12 mouse cellular contexts compared by ENCODE assay signal in genomic region chr4:138045809-138046208, GRCm38 (mm10). TPM values are rescaled to one million over a fixed set of nuclear protein-coding genes. Genes with fewer than 3 reads are reported as not detected.
A peak's percentile ranks its signal among the peaks of the same experiment; 100 is the strongest.
DNase-seq lines count a peak whose midpoint lies in the region; ATAC-seq and TF ChIP-seq lines count a peak whose summit lies in the region.
"Had no signal": no experiment of that assay in that cellular context is flagged by ENCODE, and none has a peak within 500 bp of the region (broad histone marks: within the 10 kb centered on the region; RNA-seq: fewer than 3 reads in every experiment).

No protein-coding gene starts in this region.

- no peak overlapping the region for H3K27ac ChIP-seq in lung, postnatal 0 days (ENCODE audit: low read length)
- H3K27ac ChIP-seq in MEL (ENCODE audit: control insufficient read depth, low read depth, low read length) = no peak overlapping the region
- no peak overlapping the region for H3K27ac ChIP-seq in small intestine, adult 2 months (ENCODE audit: insufficient read depth, low read depth, low read length)
- H3K27ac ChIP-seq: embryonic facial prominence, embryonic 15.5 days; limb, embryonic 12.5 days; neural tube, embryonic 13.5 days had no signal

- H3K27me3 ChIP-seq in lung, postnatal 0 days (replicated peaks; ENCODE audit: insufficient read depth, low read length) = no peaks in the 10 kb centered on the region
- no peaks in the 10 kb centered on the region for H3K27me3 ChIP-seq in MEL (ENCODE audit: control insufficient read depth in 1 of 2, insufficient read depth in 2 of 2, low read length in 2 of 2)
- H3K27me3 ChIP-seq in small intestine, adult 2 months (ENCODE audit: control insufficient read depth, insufficient read depth, low read length) = no peaks in the 10 kb centered on the region
- H3K27me3 ChIP-seq: embryonic facial prominence, embryonic 15.5 days; limb, embryonic 12.5 days; neural tube, embryonic 13.5 days had no signal

- no peak for ATAC-seq in lung, postnatal 0 days

- TF ChIP-seq CTCF in lung, postnatal 0 days (IDR thresholded peaks at IDR 0.05) = peak; percentile 52
- peak; percentile 12 to 45 (median 23); a peak in 5 of 6 replicates for TF ChIP-seq CTCF in MEL (IDR thresholded peaks at IDR 0.05 in 2 of 3, conservative IDR thresholded peaks at IDR 0.05 in 1 of 3; ENCODE audit: control insufficient read depth in 1 of 3, insufficient read depth in 1 of 3, low read depth in 2 of 3, low read length in 3 of 3, poor library complexity in 1 of 3, severe bottlenecking in 1 of 3)
- TF ChIP-seq CTCF in small intestine, adult 2 months (IDR thresholded peaks at IDR 0.05; ENCODE audit: extremely low read depth, insufficient read length, insufficient replicate concordance, low read depth, low read length) = peak; percentile 51; the same call in 1 of the 2 replicates

- peaks cover 8% of the 10 kb centered on the region; the same call in 1 of the 2 replicates for H3K36me3 ChIP-seq in lung, postnatal 0 days (ENCODE audit: insufficient read depth, low read length)
- H3K36me3 ChIP-seq in MEL (ENCODE audit: control insufficient read depth in 1 of 2, insufficient read depth in 2 of 2, low read length in 2 of 2) = peaks cover 0 to 20% of the 10 kb centered on the region in 2 experiments; a peak in 2 of 4 replicates
- peaks cover 13% of the 10 kb centered on the region for H3K36me3 ChIP-seq in small intestine, adult 2 months (ENCODE audit: control insufficient read depth, insufficient read depth, low read length)

- no peak for TF ChIP-seq RAD21 in MEL (IDR thresholded peaks at IDR 0.05; ENCODE audit: low read depth, low read length)

- no peak for TF ChIP-seq POLR2A in MEL (IDR thresholded peaks at IDR 0.05; ENCODE audit: control insufficient read depth in 1 of 2, insufficient read depth in 1 of 2, low read depth in 1 of 2, low read length in 2 of 2, poor library complexity in 1 of 2)
- no peak for TF ChIP-seq POLR2A in small intestine, adult 2 months (IDR thresholded peaks at IDR 0.05; ENCODE audit: low read depth, low read length)

- no peak for TF ChIP-seq EP300 in lung, postnatal 0 days (IDR thresholded peaks at IDR 0.05)
- no peak for TF ChIP-seq EP300 in MEL (IDR thresholded peaks at IDR 0.05; ENCODE audit: low read depth in 1 of 2, low read length in 2 of 2)

- H3K9me3 ChIP-seq in lung, postnatal 0 days (ENCODE audit: low read length) = no peaks in the 10 kb centered on the region
- no peaks in the 10 kb centered on the region for H3K9me3 ChIP-seq in MEL (replicated peaks; ENCODE audit: insufficient read depth, low read length)
- H3K9me3 ChIP-seq: embryonic facial prominence, embryonic 15.5 days; neural tube, embryonic 13.5 days had no signal

- WGBS in lung, postnatal 0 days = 100% methylated on average over 1 of the region's 1 CpGs
- WGBS in small intestine, adult 2 months = 98% methylated on average over 1 of the region's 1 CpGs

- H3K9ac ChIP-seq in lung, postnatal 0 days (replicated peaks; ENCODE audit: low read depth) = no peak overlapping the region
- H3K9ac ChIP-seq in MEL (ENCODE audit: control insufficient read depth, low read depth, low read length, poor library complexity, severe bottlenecking) = no peak overlapping the region
- H3K9ac ChIP-seq: embryonic facial prominence, embryonic 15.5 days; limb, embryonic 12.5 days; neural tube, embryonic 13.5 days had no signal

- H3K4me1 ChIP-seq in lung, postnatal 0 days (ENCODE audit: insufficient read depth, low read depth, low read length) = no peaks in the 10 kb centered on the region
- H3K4me1 ChIP-seq in MEL (ENCODE audit: control insufficient read depth in 1 of 2, insufficient read depth in 2 of 2, low read length in 2 of 2) = no peaks in the 10 kb centered on the region
- H3K4me1 ChIP-seq in small intestine, adult 2 months (ENCODE audit: control insufficient read depth, insufficient read depth, insufficient read length, low read length) = no peaks in the 10 kb centered on the region
- H3K4me1 ChIP-seq: limb, embryonic 12.5 days had no signal

- H3K4me2 ChIP-seq in lung, postnatal 0 days (replicated peaks; ENCODE audit: low read depth, low read length) = no peak overlapping the region
- H3K4me2 ChIP-seq: embryonic facial prominence, embryonic 15.5 days; limb, embryonic 12.5 days; neural tube, embryonic 13.5 days had no signal

- DNase-seq in heart, adult 11 months = peak; percentile 68
- DNase-seq in heart, adult 9 months (ENCODE audit: low spot score in 2 of 2) = no peak
- no peak for DNase-seq in lung, postnatal 0 days (ENCODE audit: low spot score)
- no peak for DNase-seq in lung, postnatal 10 days
- peak; percentile 40 for DNase-seq in MEL (ENCODE audit: low read depth, low spot score)
- DNase-seq in Muller cell, postnatal 12 days (ENCODE audit: inconsistent ontology term) = no peak
- no peak for DNase-seq in heart, adult 18-20 months
- DNase-seq: layer of hippocampus, adult 9-11 months had no signal

- H3K79me2 ChIP-seq in MEL (ENCODE audit: control insufficient read depth, insufficient read depth, low read length, poor library complexity) = no peaks in the 10 kb centered on the region

- no peak overlapping the region for H3K4me3 ChIP-seq in lung, postnatal 0 days (ENCODE audit: low read depth, low read length)
- H3K4me3 ChIP-seq in MEL (ENCODE audit: control insufficient read depth in 1 of 2, insufficient read depth in 1 of 2, low read depth in 2 of 2, low read length in 2 of 2) = no peak overlapping the region
- no peak overlapping the region for H3K4me3 ChIP-seq in small intestine, adult 2 months (ENCODE audit: low read depth, low read length)
- H3K4me3 ChIP-seq: embryonic facial prominence, embryonic 15.5 days; limb, embryonic 12.5 days; neural tube, embryonic 13.5 days had no signal

TF ChIP-seq in MEL, 35 proteins besides CTCF, POLR2A, EP300 and RAD21:
- no peak for TF ChIP-seq USF2 (IDR thresholded peaks at IDR 0.05; ENCODE audit: borderline replicate concordance in 1 of 2, insufficient read depth in 1 of 2, low read depth in 1 of 2, low read length in 2 of 2)
- TF ChIP-seq ZMIZ1 (IDR thresholded peaks at IDR 0.05; ENCODE audit: low read depth, low read length) = no peak
- no peak for TF ChIP-seq MAZ (IDR thresholded peaks at IDR 0.05; ENCODE audit: low read depth, low read length)
- TF ChIP-seq MXI1 (IDR thresholded peaks at IDR 0.05; ENCODE audit: low read depth, low read length) = no peak
- no peak for TF ChIP-seq ZC3H11A (IDR thresholded peaks at IDR 0.05; ENCODE audit: low read depth, low read length)
- TF ChIP-seq E2F4 (IDR thresholded peaks at IDR 0.05; ENCODE audit: borderline replicate concordance, low read depth, low read length) = no peak
- no peak for TF ChIP-seq UBTF (IDR thresholded peaks at IDR 0.05; ENCODE audit: borderline replicate concordance, insufficient read depth, low read depth, low read length)
- TF ChIP-seq ETS1 (IDR thresholded peaks at IDR 0.05; ENCODE audit: low read depth, low read length) = no peak
- no peak for TF ChIP-seq GATA1 (IDR thresholded peaks at IDR 0.05; ENCODE audit: low read depth, low read length)
- TF ChIP-seq NELFE (IDR thresholded peaks at IDR 0.05; ENCODE audit: low read depth, low read length) = no peak
- TF ChIP-seq NRF1 (IDR thresholded peaks at IDR 0.05; ENCODE audit: insufficient read depth, low read depth, low read length, poor library complexity, severe bottlenecking) = no peak
- no peak for TF ChIP-seq MAX (IDR thresholded peaks at IDR 0.05; ENCODE audit: low read length)
- TF ChIP-seq RCOR1 (IDR thresholded peaks at IDR 0.05; ENCODE audit: low read depth, low read length) = no peak
- TF ChIP-seq POLR2AphosphoS2 (IDR thresholded peaks at IDR 0.05; ENCODE audit: low read length) = no peak
- TF ChIP-seq ELF1 (IDR thresholded peaks at IDR 0.05; ENCODE audit: low read depth, low read length) = no peak
- TF ChIP-seq GABPA (IDR thresholded peaks at IDR 0.05; ENCODE audit: low read depth, low read length) = no peak
- TF ChIP-seq CHD1 (IDR thresholded peaks at IDR 0.05; ENCODE audit: low read depth, low read length) = no peak
- TF ChIP-seq TBP (IDR thresholded peaks at IDR 0.05; ENCODE audit: low read depth, low read length) = no peak
- TF ChIP-seq SMC3 (IDR thresholded peaks at IDR 0.05; ENCODE audit: low read depth, low read length) = no peak
TF ChIP-seq in MEL: peak in this region for 0.

RNA-seq across cellular contexts. Expression of gene Eif4g3, which starts 53.0 kb away (rescaled TPM):
- polyA plus RNA-seq in lung, postnatal 0 days (2015; fragmentation: Nextera tagmentation; extraction: Ambion mirVana) = 17.2 and 18.2 TPM in 2 replicates
- 22.8 and 27.8 TPM in 2 replicates for total RNA-seq in MEL (2012; rRNA removed)
- 10 to 100 TPM in 1 of 2 experiments, not detected in 1; 63.7 TPM for polyA plus RNA-seq in MEL (2012; ENCODE audit: insufficient read depth in 1 of 2, insufficient read length in 2 of 2, low read depth in 1 of 2, low replicate concordance in 2 of 2, missing spikeins in 1 of 2)
- polyA plus RNA-seq in small intestine, adult 2 months (2012; rRNA removed) = 14.7 and 19.4 TPM in 2 replicates
- total RNA-seq in heart, adult 18-20 months (2021) = 10 to 100 TPM; 38.1 to 45.7 TPM

Comparison
In these comparisons a context has a peak if more than half of its experiments do, and no peak if none do; other contexts are left out.
1. DNase-seq: peak in heart, adult 11 months (single experiment) and MEL (single experiment); none in heart, adult 9 months (0 of 2), lung, postnatal 0 days (single experiment), lung, postnatal 10 days (single experiment), Muller cell, postnatal 12 days (single experiment) and heart, adult 18-20 months (0 of 2).
2. Peak in every context shown above with its lines, with median percentiles within 50 percentile points of each other: CTCF ChIP-seq.